Mouse (Mus musculus) liver, embryonic 13.5 days (tissue): ENCODE results near the gene Gm45837. TPM values are rescaled to one million over a fixed set of nuclear protein-coding genes. Genes with fewer than 3 reads are reported as not detected.

Experiments used
- ATAC-seq: fragments of 200-750 bp; cut with Nextera tagmentation; 2 replicates; pipeline ENCODE4 v1.8.0; 2017; ENCODE audit warnings: low read depth, mild to moderate bottlenecking, moderate number of reproducible peaks, moderate library complexity
- DNase-seq: peaks from one replicate; pipeline ENCODE4 v3.0.0; 2022
- H3K27ac ChIP-seq: fragments of 300-500 bp; sonication (generic); 2 replicates; pipeline ENCODE4 v1.5.1; 2015; ENCODE audit warnings: moderate library complexity, mild to moderate bottlenecking, inconsistent platforms
- H3K27me3 ChIP-seq: fragments of 300-500 bp; sonication (generic); 2 replicates; pipeline ENCODE4 v1.6.1; 2015; ENCODE audit warnings: mild to moderate bottlenecking, inconsistent platforms
- H3K36me3 ChIP-seq: fragments of 300-500 bp; sonication (generic); 2 replicates; pipeline ENCODE4 v1.6.1; 2015; ENCODE audit warnings: mild to moderate bottlenecking, inconsistent platforms
- H3K4me1 ChIP-seq: fragments of 300-500 bp; sonication (generic); replicated peaks from 2 replicates; pipeline ENCODE4 v1.6.1; 2015; ENCODE audit warnings: inconsistent platforms
- H3K4me2 ChIP-seq: fragments of 300-500 bp; sonication (generic); 2 replicates; pipeline ENCODE4 v1.6.1; 2015; ENCODE audit warnings: inconsistent platforms, mild to moderate bottlenecking, moderate library complexity
- H3K4me3 ChIP-seq: fragments of 300-500 bp; sonication (generic); replicated peaks from 2 replicates; pipeline ENCODE4 v1.5.1; 2015; ENCODE audit warnings: mild to moderate bottlenecking, inconsistent platforms
- H3K9ac ChIP-seq: fragments of 300-500 bp; sonication (generic); 2 replicates; pipeline ENCODE4 v1.6.1; 2015; ENCODE audit warnings: mild to moderate bottlenecking, inconsistent platforms
- H3K9me3 ChIP-seq: fragments of 300-500 bp; sonication (generic); replicated peaks from 2 replicates; pipeline ENCODE4 v1.6.1; 2016; ENCODE audit warnings: inconsistent platforms
- WGBS: fragments of 180-500 bp; shearing (Covaris S2); methylation state at CpG from one replicate; pipeline ENCODE4 v1.1.7; 2015; ENCODE audit not compliant: insufficient replicate concordance; 5-methylcytosine and 5-hydroxymethylcytosine counted together
- polyA plus RNA-seq: library from polyadenylated mRNA; unstranded; fragments of >200 nt; fragmentation: Nextera tagmentation; extraction: Ambion mirVana; gene quantifications from 2 replicates; pipeline ENCODE4 v1.2.1, GENCODE M21; 2015

Gene Gm45837
- 0.31 and 3.1 TPM in 2 replicates for polyA plus RNA-seq

GRCm38 (mm10) chr7:101410267-101410936, at the start of gene Gm45837:
TSS of gene Gm45837 (plus strand) at chr7:101410886.
- H3K4me3 ChIP-seq = no peak within 1 kb of the TSS
- no peaks in the 10 kb centered on the region for H3K27me3 ChIP-seq
- WGBS = 61% methylated on average over 11 of the region's 11 CpGs
- H3K27ac ChIP-seq = no peak within 1 kb of the TSS
- no peaks in the 10 kb centered on the region for H3K9me3 ChIP-seq
- DNase-seq (no peak), ATAC-seq (no peak)
- H3K36me3 ChIP-seq = peaks cover 45% of the 10 kb centered on the region
- H3K4me1 ChIP-seq = peaks cover 23% of the 10 kb centered on the region
- no peak within 1 kb of the TSS for H3K9ac ChIP-seq
- H3K4me2 ChIP-seq = no peak within 1 kb of the TSS

- DNase-seq (no peak), ATAC-seq (no peak)
- no peaks in the 10 kb centered on the region for H3K36me3 ChIP-seq
- H3K27ac ChIP-seq = 0 out of 2 replicates have a peak overlapping the region, but pooled peaks have one; percentile 20
- H3K9me3 ChIP-seq = no peaks in the 10 kb centered on the region
- 38% methylated on average over 4 of the region's 4 CpGs for WGBS
- H3K4me1 ChIP-seq = peaks cover 53% of the 10 kb centered on the region
- no peak overlapping the region for H3K4me3 ChIP-seq
- no peaks in the 10 kb centered on the region for H3K27me3 ChIP-seq
- no peak overlapping the region for H3K4me2 ChIP-seq
- H3K9ac ChIP-seq = no peak overlapping the region
Measured at GRCm38 (mm10) chr7:101361021-101361420, 49.7 kb upstream of the Gm45837 start.

DNA sequence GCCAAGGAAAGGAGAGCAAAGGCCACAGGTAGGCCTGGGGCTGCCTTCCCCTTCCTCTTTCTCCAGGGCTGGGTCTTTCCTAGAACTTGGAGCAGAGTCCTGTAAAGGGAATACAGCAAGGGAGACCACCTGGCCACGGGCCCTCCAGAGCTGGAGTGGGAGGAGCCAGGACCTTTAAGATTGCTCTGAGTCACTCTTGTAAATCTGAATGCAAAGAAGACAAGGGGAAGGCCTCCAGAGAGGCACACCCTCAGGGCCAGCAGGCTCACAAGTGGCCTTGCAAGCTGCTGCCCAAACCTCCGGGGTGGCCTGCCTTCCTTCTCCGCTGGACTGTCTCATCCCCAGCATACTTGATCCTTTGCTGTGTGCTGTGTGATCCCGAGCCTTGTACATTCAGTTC, 48.9 kb upstream of the Gm45837 start:
- H3K4me2 ChIP-seq = 0 out of 2 replicates have a peak overlapping the region, but pooled peaks have one; percentile 5
- H3K9ac ChIP-seq = no peak overlapping the region
- H3K27ac ChIP-seq = peak overlapping the region; percentile 20; the same call in 1 of the 2 replicates

DNA sequence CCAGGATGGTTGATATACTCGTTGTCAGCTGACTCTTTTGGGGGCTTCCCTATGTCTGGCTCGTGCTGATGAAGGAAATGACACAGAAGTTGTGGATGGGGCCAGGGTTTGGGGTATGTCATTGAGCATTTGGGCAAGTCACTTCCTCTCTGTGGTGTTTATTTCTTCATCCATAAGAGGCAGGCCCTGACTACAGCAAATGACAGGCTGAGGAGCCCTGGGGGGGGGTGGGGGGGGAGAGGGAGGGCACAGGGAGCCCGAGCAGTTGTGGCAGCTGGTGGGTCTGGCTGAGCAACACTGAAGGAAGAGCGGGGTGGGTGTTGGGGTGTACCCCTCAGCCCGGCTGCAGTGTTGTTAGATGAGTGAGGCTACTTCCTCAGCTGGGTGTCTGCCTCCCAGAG, 47.9 kb upstream of the Gm45837 start:
- peak; percentile 47 for ATAC-seq
- Histone ChIP-seq H3K4me2 (no peak overlapping the region; the same call in 1 of the 2 replicates), H3K36me3 (no peaks in the 10 kb centered on the region), H3K4me3 (no peak overlapping the region), H3K27ac (peak overlapping the region; percentile 24), H3K27me3 (no peaks in the 10 kb centered on the region), H3K9me3 (no peaks in the 10 kb centered on the region), H3K4me1 (peaks cover 37% of the 10 kb centered on the region), H3K9ac (no peak overlapping the region)
- WGBS = 22% methylated on average over 5 of the region's 5 CpGs
- no peak for DNase-seq

More for the DNA sequence above, 48.9 kb upstream of the Gm45837 start:
- no peak for ATAC-seq
- Histone ChIP-seq H3K4me3 (no peak overlapping the region), H3K36me3 (no peaks in the 10 kb centered on the region), H3K27me3 (no peaks in the 10 kb centered on the region), H3K9me3 (no peaks in the 10 kb centered on the region), H3K4me1 (peaks cover 45% of the 10 kb centered on the region)
- DNase-seq = no peak
- 50% methylated on average over 4 of the region's 4 CpGs for WGBS

DNA sequence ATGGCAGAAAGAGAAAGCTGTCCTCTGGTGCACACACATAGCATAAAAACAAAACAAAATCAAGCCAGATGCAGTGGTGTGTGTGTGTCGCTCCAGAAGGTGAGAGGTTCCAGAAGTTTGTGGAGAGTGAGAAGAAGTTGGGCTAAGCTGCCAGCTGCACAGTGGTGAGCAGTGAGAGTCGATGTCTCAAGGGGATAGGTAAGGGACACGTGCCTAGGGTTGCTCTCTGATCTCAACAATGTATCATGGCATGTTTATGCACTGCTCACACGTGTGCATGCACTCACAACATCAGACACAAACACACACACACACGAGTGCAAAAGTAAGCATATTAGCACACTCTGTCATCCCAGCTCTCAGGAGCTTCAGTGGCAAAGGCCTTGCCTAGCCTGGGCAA, 46.8 kb upstream of the Gm45837 start:
- Histone ChIP-seq H3K27me3 (no peaks in the 10 kb centered on the region), H3K4me1 (peaks cover 46% of the 10 kb centered on the region), H3K36me3 (no peaks in the 10 kb centered on the region), H3K4me2 (no peak overlapping the region), H3K4me3 (no peak overlapping the region), H3K9me3 (no peaks in the 10 kb centered on the region), H3K27ac (no peak overlapping the region), H3K9ac (no peak overlapping the region; the same call in 1 of the 2 replicates)
- 65% methylated on average over 5 of the region's 5 CpGs for WGBS
- no peak for DNase-seq
- ATAC-seq = no peak

- Histone ChIP-seq H3K27ac (no peak overlapping the region), H3K9ac (no peak overlapping the region), H3K36me3 (peaks cover 13% of the 10 kb centered on the region; the same call in 1 of the 2 replicates), H3K4me1 (peaks cover 21% of the 10 kb centered on the region), H3K9me3 (no peaks in the 10 kb centered on the region), H3K27me3 (no peaks in the 10 kb centered on the region), H3K4me2 (no peak overlapping the region), H3K4me3 (no peak overlapping the region)
- no peak for ATAC-seq
- no peak for DNase-seq
- WGBS = 55% methylated on average over 11 of the region's 11 CpGs
Measured at GRCm38 (mm10) chr7:101367901-101368852, 42.5 kb upstream of the Gm45837 start.

- ATAC-seq = no peak
- Histone ChIP-seq H3K36me3 (peaks cover 15% of the 10 kb centered on the region; the same call in 1 of the 2 replicates), H3K27ac (no peak overlapping the region), H3K27me3 (no peaks in the 10 kb centered on the region), H3K4me1 (peaks cover 8% of the 10 kb centered on the region; the same call in 1 of the 2 replicates), H3K9ac (no peak overlapping the region), H3K4me3 (no peak overlapping the region), H3K4me2 (no peak overlapping the region), H3K9me3 (no peaks in the 10 kb centered on the region)
- no peak for DNase-seq
- 72% methylated on average over 7 of the region's 7 CpGs for WGBS
Measured at GRCm38 (mm10) chr7:101369666-101370065, 41.0 kb upstream of the Gm45837 start.

GRCm38 (mm10) chr7:101373082-101373481, 37.6 kb upstream of the Gm45837 start:
- ATAC-seq (no peak), DNase-seq (no peak)
- 86% methylated on average over 26 of the region's 26 CpGs for WGBS
- Histone ChIP-seq H3K27ac (no peak overlapping the region), H3K9me3 (no peaks in the 10 kb centered on the region), H3K4me3 (no peak overlapping the region), H3K36me3 (peaks cover 20% of the 10 kb centered on the region; the same call in 1 of the 2 replicates), H3K27me3 (no peaks in the 10 kb centered on the region), H3K4me2 (no peak overlapping the region), H3K9ac (no peak overlapping the region), H3K4me1 (peaks cover 21% of the 10 kb centered on the region)

DNA sequence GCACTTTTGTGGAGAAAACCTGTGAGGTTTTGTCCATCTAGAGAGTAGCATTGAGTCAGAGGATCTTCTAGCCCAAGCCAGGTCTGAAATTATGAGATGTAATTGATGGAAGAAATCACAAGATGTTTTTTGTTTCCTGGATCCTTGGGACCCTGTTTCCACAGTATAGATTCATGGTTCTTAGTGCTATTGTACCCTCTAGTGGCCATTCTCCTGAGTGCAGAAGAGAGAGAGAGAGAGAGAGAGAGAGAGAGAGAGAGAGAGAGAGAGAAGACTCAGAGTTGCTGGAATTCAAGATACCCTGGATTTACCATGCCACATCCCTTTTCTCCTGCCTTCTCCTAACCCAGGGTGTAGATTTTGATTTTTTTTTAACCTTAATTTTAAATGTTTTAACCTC, 36.5 kb upstream of the Gm45837 start:
- H3K4me3 ChIP-seq = no peak overlapping the region
- DNase-seq = no peak
- no peaks in the 10 kb centered on the region for H3K9me3 ChIP-seq
- no peak overlapping the region for H3K4me2 ChIP-seq
- no peak overlapping the region for H3K9ac ChIP-seq
- peaks cover 24% of the 10 kb centered on the region for H3K4me1 ChIP-seq
- ATAC-seq = no peak
- no peaks in the 10 kb centered on the region for H3K27me3 ChIP-seq
- H3K36me3 ChIP-seq = peaks cover 18% of the 10 kb centered on the region; the same call in 1 of the 2 replicates
- no peak overlapping the region for H3K27ac ChIP-seq

GRCm38 (mm10) chr7:101376701-101377340, 33.9 kb upstream of the Gm45837 start:
- Histone ChIP-seq H3K4me1 (peaks cover 34% of the 10 kb centered on the region), H3K9ac (no peak overlapping the region), H3K27ac (no peak overlapping the region), H3K4me3 (no peak overlapping the region), H3K9me3 (no peaks in the 10 kb centered on the region), H3K27me3 (no peaks in the 10 kb centered on the region), H3K4me2 (no peak overlapping the region), H3K36me3 (peaks cover 13% of the 10 kb centered on the region; the same call in 1 of the 2 replicates)
- WGBS = 76% methylated on average over 10 of the region's 10 CpGs
- DNase-seq (no peak), ATAC-seq (no peak)
